Mouse (Mus musculus) neural tube, embryonic 15.5 days (tissue): ENCODE measurements around the gene Sp6. TPM values are rescaled to one million over a fixed set of nuclear protein-coding genes. Genes with fewer than 3 reads are reported as not detected.
A peak's percentile ranks its signal among the peaks of the same experiment; 100 is the strongest.

ENCODE experiments used
- ATAC-seq: fragments of 200-750 bp; cut with Nextera tagmentation; 2 replicates; pipeline ENCODE4 v1.8.0; 2017; ENCODE audit warnings: mild to moderate bottlenecking, moderate TSS enrichment, moderate library complexity; ENCODE audit not compliant: low FRiP score
- H3K27ac ChIP-seq: fragments of 300-500 bp; sonication (generic); replicated peaks from 2 replicates; pipeline ENCODE4 v1.5.1; 2015; ENCODE audit warnings: mild to moderate bottlenecking, inconsistent platforms
- H3K27me3 ChIP-seq: fragments of 300-500 bp; sonication (generic); replicated peaks from 2 replicates; pipeline ENCODE4 v1.6.1; 2015; ENCODE audit warnings: inconsistent platforms
- H3K36me3 ChIP-seq: fragments of 300-500 bp; sonication (generic); 2 replicates; pipeline ENCODE4 v1.6.1; 2015; ENCODE audit warnings: inconsistent platforms
- H3K4me1 ChIP-seq: fragments of 300-500 bp; sonication (generic); 2 replicates; pipeline ENCODE4 v1.6.1; 2015; ENCODE audit warnings: inconsistent platforms
- H3K4me2 ChIP-seq: fragments of 300-500 bp; sonication (generic); 2 replicates; pipeline ENCODE4 v1.6.1; 2015; ENCODE audit warnings: inconsistent platforms, mild to moderate bottlenecking, moderate library complexity
- H3K4me3 ChIP-seq: fragments of 300-500 bp; sonication (generic); replicated peaks from 2 replicates; pipeline ENCODE4 v1.5.1; 2015; ENCODE audit warnings: mild to moderate bottlenecking, inconsistent platforms
- H3K9ac ChIP-seq: fragments of 300-500 bp; sonication (generic); replicated peaks from 2 replicates; pipeline ENCODE4 v1.6.1; 2015; ENCODE audit warnings: mild to moderate bottlenecking, inconsistent platforms
- H3K9me3 ChIP-seq: fragments of 300-500 bp; sonication (generic); replicated peaks from 2 replicates; pipeline ENCODE4 v1.6.1; 2016; ENCODE audit warnings: inconsistent platforms
- WGBS: fragments of 180-500 bp; shearing (Covaris S2); methylation state at CpG from one replicate; pipeline ENCODE4 v1.1.7; 2015; ENCODE audit warnings: mixed read lengths; 5-methylcytosine and 5-hydroxymethylcytosine counted together
- microRNA-seq: library from miRNA; unstranded; fragments of <30 nt; microRNA quantifications from one replicate; pipeline ENCODE4, GENCODE M21; 2017
- polyA plus RNA-seq: library from polyadenylated mRNA; unstranded; fragments of >200 nt; fragmentation: Nextera tagmentation; extraction: Ambion mirVana; gene quantifications from 2 replicates; pipeline ENCODE4 v1.2.1, GENCODE M21; 2015

Gene Sp6
- polyA plus RNA-seq, 1 experiment from 2014 or later, result 0.23 TPM

GRCm38 (mm10) chr11:97069770-97070169, 56.6 kb downstream of the Sp6 start:
- Histone ChIP-seq H3K9ac (no peak overlapping the region; the same call in 1 of the 2 replicates), H3K27me3 (no peaks in the 10 kb centered on the region), H3K4me3 (no peak overlapping the region), H3K27ac (no peak overlapping the region), H3K9me3 (no peaks in the 10 kb centered on the region), H3K36me3 (peaks cover 37% of the 10 kb centered on the region), H3K4me1 (no peaks in the 10 kb centered on the region), H3K4me2 (no peak overlapping the region)
- WGBS, result 94% methylated on average over 2 of the region's 2 CpGs
- no peak for ATAC-seq

- H3K4me1 ChIP-seq, result no peaks in the 10 kb centered on the region
- H3K9me3 ChIP-seq, result no peaks in the 10 kb centered on the region
- no peak for ATAC-seq
- 77% methylated on average over 1 of the region's 1 CpGs for WGBS
- no peak overlapping the region for H3K4me2 ChIP-seq
- no peak overlapping the region for H3K27ac ChIP-seq
- no peaks in the 10 kb centered on the region for H3K27me3 ChIP-seq
- no peak overlapping the region for H3K9ac ChIP-seq
- H3K4me3 ChIP-seq, result no peak overlapping the region
- peaks cover 27% of the 10 kb centered on the region for H3K36me3 ChIP-seq
These were observed 57.9 kb downstream of the Sp6 start for GRCm38 (mm10) chr11:97071129-97071528.

- no peaks in the 10 kb centered on the region for H3K27me3 ChIP-seq
- H3K4me3 ChIP-seq, result no peak overlapping the region
- H3K36me3 ChIP-seq, result peaks cover 16% of the 10 kb centered on the region
- no peak overlapping the region for H3K9ac ChIP-seq
- H3K9me3 ChIP-seq, result no peaks in the 10 kb centered on the region
- H3K4me2 ChIP-seq, result no peak overlapping the region
- no peak overlapping the region for H3K27ac ChIP-seq
- no peaks in the 10 kb centered on the region for H3K4me1 ChIP-seq
- ATAC-seq, result peak; percentile 55; the same call in 1 of the 2 replicates
- WGBS, result 27% methylated on average over 3 of the region's 3 CpGs
These were observed 59.3 kb downstream of the Sp6 start for GRCm38 (mm10) chr11:97072533-97072932.

- Histone ChIP-seq H3K4me2 (no peak overlapping the region), H3K9me3 (no peaks in the 10 kb centered on the region), H3K36me3 (0 out of 2 replicates have a peak, but pooled peaks cover under 1% of the 10 kb centered on the region), H3K27ac (no peak overlapping the region), H3K4me1 (no peaks in the 10 kb centered on the region), H3K27me3 (no peaks in the 10 kb centered on the region), H3K4me3 (no peak overlapping the region), H3K9ac (no peak overlapping the region)
- no peak for ATAC-seq
- 75% methylated on average over 8 of the region's 8 CpGs for WGBS
These were observed 61.0 kb downstream of the Sp6 start for GRCm38 (mm10) chr11:97074235-97074634.

Small RNAs within 50 kb of the gene (microRNA-seq; reads per million reads assigned to microRNA genes)
- not detected for gene Mir8103

Other genes with a start within 250 kb of the Sp6 start
- gene Snx11, start 235.8 kb upstream of the Sp6 start, polyA plus RNA-seq, result 70.4 and 81.7 TPM in 2 replicates
- 60.9 and 69.5 TPM in 2 replicates for gene Cbx1, start 224.3 kb upstream of the Sp6 start, polyA plus RNA-seq
- 71.8 and 78.2 TPM in 2 replicates for gene Nfe2l1, start 183.4 kb upstream of the Sp6 start, polyA plus RNA-seq
- gene Copz2, start 163.5 kb upstream of the Sp6 start, polyA plus RNA-seq, result 29.2 and 42.0 TPM in 2 replicates
- 82.4 and 85.7 TPM in 2 replicates for gene Cdk5rap3, start 96.9 kb upstream of the Sp6 start, polyA plus RNA-seq
- gene Prr15l, start 85.3 kb upstream of the Sp6 start, polyA plus RNA-seq, result 0.47 and 5.2 TPM in 2 replicates
- gene Pnpo, start 69.4 kb upstream of the Sp6 start, polyA plus RNA-seq, result 30.8 and 35.8 TPM in 2 replicates
- 13.0 and 15.8 TPM in 2 replicates for gene Sp2, start 30.4 kb upstream of the Sp6 start, polyA plus RNA-seq
- gene Scrn2, start 16.5 kb downstream of the Sp6 start, polyA plus RNA-seq, result 12.6 and 18.5 TPM in 2 replicates
- 1.9 and 2.3 TPM in 2 replicates for gene Lrrc46, start 28.0 kb downstream of the Sp6 start, polyA plus RNA-seq
- gene Mrpl10, start 28.2 kb downstream of the Sp6 start, polyA plus RNA-seq, result 63.7 and 67.4 TPM in 2 replicates
- gene Osbpl7, start 37.2 kb downstream of the Sp6 start, polyA plus RNA-seq, result 10.4 and 12.7 TPM in 2 replicates
- gene Tbx21, start 101.9 kb downstream of the Sp6 start, polyA plus RNA-seq, result 0.23 and 0.43 TPM in 2 replicates
- gene Tbkbp1, start 138.1 kb downstream of the Sp6 start, polyA plus RNA-seq, result 8.8 and 9.5 TPM in 2 replicates
- gene Kpnb1, start 174.5 kb downstream of the Sp6 start, polyA plus RNA-seq, result 26.7 and 32.2 TPM in 2 replicates